Mouse (Mus musculus): ENCODE measurements around the gene Ccdc171. TPM values are rescaled to one million over a fixed set of nuclear protein-coding genes. Genes with fewer than 3 reads are reported as not detected.

Ccdc171 gene
- polyA plus RNA-seq, 1 experiment from 2014 or later: 5.8 TPM

Other genes with a start within 250 kb of the Ccdc171 start
- gene Ttc39b, start 201.3 kb upstream of the Ccdc171 start, polyA plus RNA-seq (2016; fragmentation: Nextera tagmentation; extraction: Ambion mirVana): 2.9 and 3.7 TPM in 2 replicates
- gene Snapc3, start 107.8 kb upstream of the Ccdc171 start, polyA plus RNA-seq (2016; fragmentation: Nextera tagmentation; extraction: Ambion mirVana): 82.1 and 83.1 TPM in 2 replicates
- gene Psip1, start 39.1 kb upstream of the Ccdc171 start, polyA plus RNA-seq (2016; fragmentation: Nextera tagmentation; extraction: Ambion mirVana): 364 and 379 TPM in 2 replicates

All from hindbrain, embryonic 12.5 days (tissue).